Mouse (Mus musculus) spleen, postnatal 36 days (tissue): Measurements from ENCODE around the gene Rapgef3.

Source experiments
- DNase-seq, 2 experiments: peaks; one replicate each; pipeline ENCODE4 v3.0.0; 2022; ENCODE audit warnings: low spot score in 2 of 2, mixed read lengths in 1 of 2

Rapgef3 gene

GRCm38 (mm10) chr15:97746748-97747147 lies 21.0 kb downstream of the Rapgef3 start:
- no peak for DNase-seq

- no peak for DNase-seq
Observed at GRCm38 (mm10) chr15:97746278-97746677, 21.5 kb downstream of the Rapgef3 start.

GRCm38 (mm10) chr15:97745331-97745730 lies 22.4 kb downstream of the Rapgef3 start:
- no peak for DNase-seq

GRCm38 (mm10) chr15:97744930-97745329 lies 22.8 kb downstream of the Rapgef3 start:
- DNase-seq = peak; percentile 82 to 84

GRCm38 (mm10) chr15:97743961-97744525 lies 23.7 kb downstream of the Rapgef3 start:
- no peak for DNase-seq

- no peak for DNase-seq
Observed at GRCm38 (mm10) chr15:97743210-97743609, 24.6 kb downstream of the Rapgef3 start.

- DNase-seq = peak; percentile 39 to 44
Observed at GRCm38 (mm10) chr15:97742600-97742999, 25.2 kb downstream of the Rapgef3 start.

- DNase-seq = peak; percentile 57 to 63
Observed at GRCm38 (mm10) chr15:97742074-97742473, 25.7 kb downstream of the Rapgef3 start.

- no peak for DNase-seq
Observed at GRCm38 (mm10) chr15:97741662-97742061, 26.1 kb downstream of the Rapgef3 start.

GRCm38 (mm10) chr15:97740283-97740732 lies 27.5 kb downstream of the Rapgef3 start:
- no peak for DNase-seq

GRCm38 (mm10) chr15:97738923-97739322 lies 28.8 kb downstream of the Rapgef3 start:
- DNase-seq = no peak

GRCm38 (mm10) chr15:97731988-97732387 lies 35.8 kb downstream of the Rapgef3 start:
- DNase-seq = no peak

- DNase-seq = no peak
Observed at GRCm38 (mm10) chr15:97731111-97731510, 36.7 kb downstream of the Rapgef3 start, which contains the start of gene Endou. Gene Endou (minus strand): TSS chr15:97731339.

- DNase-seq = no peak
Observed at GRCm38 (mm10) chr15:97730365-97730764, 37.4 kb downstream of the Rapgef3 start.

- DNase-seq = no peak
Observed at GRCm38 (mm10) chr15:97728804-97729203, 39.0 kb downstream of the Rapgef3 start.

GRCm38 (mm10) chr15:97728394-97728793 lies 39.4 kb downstream of the Rapgef3 start:
- no peak for DNase-seq

GRCm38 (mm10) chr15:97727520-97727919 lies 40.3 kb downstream of the Rapgef3 start:
- DNase-seq = no peak

- DNase-seq = no peak
Observed at GRCm38 (mm10) chr15:97727048-97727447, 40.7 kb downstream of the Rapgef3 start.

- DNase-seq = no peak
Observed at GRCm38 (mm10) chr15:97726310-97726709, 41.5 kb downstream of the Rapgef3 start.

- DNase-seq = no peak
Observed at GRCm38 (mm10) chr15:97725198-97725785, 42.5 kb downstream of the Rapgef3 start.

- DNase-seq = no peak
Observed at GRCm38 (mm10) chr15:97724346-97725197, 43.2 kb downstream of the Rapgef3 start.

- no peak for DNase-seq
Observed at GRCm38 (mm10) chr15:97723536-97724345, 44.0 kb downstream of the Rapgef3 start.
